Mouse (Mus musculus): ENCODE measurements around the gene Gpr160. TPM values are rescaled to one million over a fixed set of nuclear protein-coding genes. Genes with fewer than 3 reads are reported as not detected.

The Gpr160 gene
- 2.1 TPM for polyA plus RNA-seq (2014; fragmentation: Illumina TruSeq; extraction: RNeasy Lipid Tissue Mini Kit (QIAGEN cat#74804); ENCODE audit: low read depth, low replicate concordance)

GRCm38 (mm10) chr3:30855604-30856458 is at the start of gene Gpr160:
Gene Gpr160 (plus strand): TSS chr3:30855950.

Other genes with a start within 250 kb of the Gpr160 start
- not detected for gene Lrriq4, start 211.4 kb upstream of the Gpr160 start, polyA plus RNA-seq (2014; fragmentation: Illumina TruSeq; extraction: RNeasy Lipid Tissue Mini Kit (QIAGEN cat#74804); ENCODE audit: low read depth, low replicate concordance)
- not detected for gene Lrrc34, start 208.1 kb upstream of the Gpr160 start, polyA plus RNA-seq (2014; fragmentation: Illumina TruSeq; extraction: RNeasy Lipid Tissue Mini Kit (QIAGEN cat#74804); ENCODE audit: low read depth, low replicate concordance)
- not detected for gene Lrrc31, start 156.1 kb upstream of the Gpr160 start, polyA plus RNA-seq (2014; fragmentation: Illumina TruSeq; extraction: RNeasy Lipid Tissue Mini Kit (QIAGEN cat#74804); ENCODE audit: low read depth, low replicate concordance)
- gene Samd7, start 109.7 kb upstream of the Gpr160 start, polyA plus RNA-seq (2014; fragmentation: Illumina TruSeq; extraction: RNeasy Lipid Tissue Mini Kit (QIAGEN cat#74804); ENCODE audit: low read depth, low replicate concordance) = not detected
- gene Sec62, start 63.1 kb upstream of the Gpr160 start, polyA plus RNA-seq (2014; fragmentation: Illumina TruSeq; extraction: RNeasy Lipid Tissue Mini Kit (QIAGEN cat#74804); ENCODE audit: low read depth, low replicate concordance) = 340 TPM
- 57.4 TPM for gene Phc3, start 113.5 kb downstream of the Gpr160 start, polyA plus RNA-seq (2014; fragmentation: Illumina TruSeq; extraction: RNeasy Lipid Tissue Mini Kit (QIAGEN cat#74804); ENCODE audit: low read depth, low replicate concordance)
- 82.9 TPM for gene Prkci, start 139.8 kb downstream of the Gpr160 start, polyA plus RNA-seq (2014; fragmentation: Illumina TruSeq; extraction: RNeasy Lipid Tissue Mini Kit (QIAGEN cat#74804); ENCODE audit: low read depth, low replicate concordance)
- gene Skil, start 239.1 kb downstream of the Gpr160 start, polyA plus RNA-seq (2014; fragmentation: Illumina TruSeq; extraction: RNeasy Lipid Tissue Mini Kit (QIAGEN cat#74804); ENCODE audit: low read depth, low replicate concordance) = 50.3 TPM